Mouse (Mus musculus) urinary bladder, postnatal 10 days (tissue): ENCODE measurements at regions not wholly inside any gene's neighbourhood (a gene's known extent, or its start where the extent isn't known, plus 50 kb on each side); places are given as distances from the start of the nearest gene placed in this dataset.

Experiments
- DNase-seq: peaks from one replicate; pipeline ENCODE4 v3.0.0; 2022; ENCODE audit warnings: low spot score

GRCm38 (mm10) chr14:31891500-31892185 lies 61.2 kb upstream of the Ankrd28 start:
- no peak for DNase-seq

- no peak for DNase-seq
These were observed 61.7 kb upstream of the Ankrd28 start for GRCm38 (mm10) chr14:31892186-31892510.

GRCm38 (mm10) chr14:31896500-31896899 lies 66.0 kb upstream of the Ankrd28 start:
- DNase-seq, result no peak

- no peak for DNase-seq
These were observed 69.1 kb upstream of the Ankrd28 start for GRCm38 (mm10) chr14:31899504-31899903.

- DNase-seq, result no peak
These were observed 69.5 kb upstream of the Ankrd28 start for GRCm38 (mm10) chr14:31899906-31900305.

GRCm38 (mm10) chr14:31901901-31902300 lies 71.5 kb upstream of the Ankrd28 start:
- DNase-seq, result no peak

GRCm38 (mm10) chr14:31903664-31904063 lies 73.2 kb upstream of the Ankrd28 start:
- DNase-seq, result no peak

- no peak for DNase-seq
These were observed 78.1 kb upstream of the Ankrd28 start for GRCm38 (mm10) chr14:31908591-31908990.

- no peak for DNase-seq
These were observed 78.8 kb upstream of the Ankrd28 start for GRCm38 (mm10) chr14:31909291-31909690.

- DNase-seq, result no peak
These were observed 80.4 kb upstream of the Ankrd28 start for GRCm38 (mm10) chr14:31910809-31911208.

GRCm38 (mm10) chr14:31918461-31918860 lies 88.0 kb upstream of the Ankrd28 start:
- no peak for DNase-seq

- no peak for DNase-seq
These were observed 88.5 kb upstream of the Ankrd28 start for GRCm38 (mm10) chr14:31918921-31919320.

- no peak for DNase-seq
These were observed 98.8 kb upstream of the Ankrd28 start for GRCm38 (mm10) chr14:31929161-31929707.

GRCm38 (mm10) chr14:31930367-31930766 lies 98.4 kb upstream of the Galnt15 start:
- no peak for DNase-seq

GRCm38 (mm10) chr14:31931971-31932370 lies 96.8 kb upstream of the Galnt15 start:
- no peak for DNase-seq

GRCm38 (mm10) chr14:31933441-31933840 lies 95.3 kb upstream of the Galnt15 start:
- no peak for DNase-seq

GRCm38 (mm10) chr14:31933841-31934271 lies 94.9 kb upstream of the Galnt15 start:
- no peak for DNase-seq

GRCm38 (mm10) chr14:31934321-31934720 lies 94.5 kb upstream of the Galnt15 start:
- DNase-seq, result no peak

- no peak for DNase-seq
These were observed 94.0 kb upstream of the Galnt15 start for GRCm38 (mm10) chr14:31934771-31935170.

GRCm38 (mm10) chr14:31935411-31935810 lies 93.4 kb upstream of the Galnt15 start:
- no peak for DNase-seq

- no peak for DNase-seq
These were observed 92.2 kb upstream of the Galnt15 start for GRCm38 (mm10) chr14:31936581-31936980.

- no peak for DNase-seq
These were observed 87.9 kb upstream of the Galnt15 start for GRCm38 (mm10) chr14:31940900-31941299.

GRCm38 (mm10) chr14:31942266-31942960 lies 86.4 kb upstream of the Galnt15 start:
- no peak for DNase-seq

- DNase-seq, result no peak
These were observed 84.1 kb upstream of the Galnt15 start for GRCm38 (mm10) chr14:31944682-31945081.
